Mouse (Mus musculus) neural tube, embryonic 11.5 days (tissue): ENCODE measurements around the gene AW551984. TPM values are rescaled to one million over a fixed set of nuclear protein-coding genes. Genes with fewer than 3 reads are reported as not detected.

ENCODE experiments used
- ATAC-seq: fragments of 200-750 bp; cut with Nextera tagmentation; 2 replicates; pipeline ENCODE4 v1.8.0; 2017; ENCODE audit warnings: moderate number of reproducible peaks, mild to moderate bottlenecking, moderate TSS enrichment, moderate library complexity; ENCODE audit not compliant: insufficient read depth, low FRiP score, low TSS enrichment
- DNase-seq: peaks from one replicate; pipeline ENCODE4 v3.0.0-alpha.2; 2015; ENCODE audit warnings: low spot score
- H3K27ac ChIP-seq: fragments of 300-500 bp; sonication (generic); 2 replicates; pipeline ENCODE4 v1.5.1; 2014; ENCODE audit warnings: low read depth, mild to moderate bottlenecking, low read length
- H3K27me3 ChIP-seq: fragments of 300-500 bp; sonication (generic); 2 replicates; pipeline ENCODE4 v1.6.1; 2014; ENCODE audit warnings: mild to moderate bottlenecking, low read length, mixed read lengths; ENCODE audit not compliant: control insufficient read depth, insufficient read depth
- H3K36me3 ChIP-seq: fragments of 300-500 bp; sonication (generic); 2 replicates; pipeline ENCODE4 v1.6.1; 2014; ENCODE audit warnings: mild to moderate bottlenecking, low read length, moderate library complexity, mixed read lengths; ENCODE audit not compliant: control insufficient read depth, insufficient read depth
- H3K4me1 ChIP-seq: fragments of 300-500 bp; sonication (generic); 2 replicates; pipeline ENCODE4 v1.6.1; 2014; ENCODE audit warnings: low read length, mixed read lengths; ENCODE audit not compliant: control insufficient read depth, insufficient read depth
- H3K4me2 ChIP-seq: fragments of 300-500 bp; sonication (generic); 2 replicates; pipeline ENCODE4 v1.6.1; 2014; ENCODE audit warnings: low read depth, mild to moderate bottlenecking, moderate library complexity
- H3K4me3 ChIP-seq: fragments of 300-500 bp; sonication (generic); 2 replicates; pipeline ENCODE4 v1.5.1; 2014; ENCODE audit warnings: low read depth, low read length
- H3K9ac ChIP-seq: fragments of 300-500 bp; sonication (generic); 2 replicates; pipeline ENCODE4 v1.6.1; 2014; ENCODE audit warnings: mild to moderate bottlenecking, low read length
- H3K9me3 ChIP-seq: fragments of 300-500 bp; sonication (generic); 2 replicates; pipeline ENCODE4 v1.6.1; 2016; ENCODE audit warnings: low read length; ENCODE audit not compliant: control insufficient read depth
- WGBS: fragments of 180-500 bp; shearing (Covaris S2); extraction: QIAGEN DNeasy Blood & Tissue Kit; methylation state at CpG from one replicate; pipeline ENCODE4 v1.1.7; 2014; 5-methylcytosine and 5-hydroxymethylcytosine counted together
- polyA plus RNA-seq: library from polyadenylated mRNA; unstranded; fragments of >200 nt; fragmentation: Nextera tagmentation; extraction: Ambion mirVana; gene quantifications from 2 replicates; pipeline ENCODE4 v1.2.1, GENCODE M21; 2014

The AW551984 gene
- polyA plus RNA-seq, 1 experiment from 2014 or later: 19.5 TPM

- no peak for ATAC-seq
- Histone ChIP-seq H3K9ac (no peak within 1 kb of the TSS), H3K4me3 (no peak within 1 kb of the TSS), H3K4me1 (no peaks in the 10 kb centered on the region), H3K4me2 (no peak within 1 kb of the TSS), H3K9me3 (no peaks in the 10 kb centered on the region), H3K27ac (no peak within 1 kb of the TSS), H3K36me3 (no peaks in the 10 kb centered on the region), H3K27me3 (no peaks in the 10 kb centered on the region)
- 73% methylated on average over 3 of the region's 3 CpGs for WGBS
- DNase-seq: no peak
These were observed 6.2 kb upstream of the AW551984 start, which contains the start of gene Olfr148 for GRCm38 (mm10) chr9:39610355-39610754. Gene Olfr148, plus strand, starts transcription at chr9:39610655.

GRCm38 (mm10) chr9:39608497-39608896 is 4.3 kb upstream of the AW551984 start:
- Histone ChIP-seq H3K27me3 (no peaks in the 10 kb centered on the region), H3K4me1 (no peaks in the 10 kb centered on the region), H3K4me3 (no peak overlapping the region), H3K9me3 (no peaks in the 10 kb centered on the region), H3K9ac (no peak overlapping the region), H3K36me3 (no peaks in the 10 kb centered on the region), H3K4me2 (no peak overlapping the region), H3K27ac (no peak overlapping the region)
- no peak for DNase-seq
- no peak for ATAC-seq

- WGBS: 0% methylated on average over 9 of the region's 9 CpGs
- ATAC-seq (peak; percentile 82), DNase-seq (peak; percentile 51)
- Histone ChIP-seq H3K9ac (no peak overlapping the region), H3K27me3 (no peaks in the 10 kb centered on the region), H3K9me3 (no peaks in the 10 kb centered on the region), H3K36me3 (no peaks in the 10 kb centered on the region), H3K4me2 (peak overlapping the region; percentile 37), H3K27ac (no peak overlapping the region), H3K4me1 (no peaks in the 10 kb centered on the region), H3K4me3 (peak overlapping the region; percentile 33)
These were observed 814 bp downstream of the AW551984 start for GRCm38 (mm10) chr9:39603333-39603845.

GRCm38 (mm10) chr9:39602536-39603332 is 1.5 kb downstream of the AW551984 start:
- Histone ChIP-seq H3K27ac (no peak overlapping the region), H3K4me2 (peak overlapping the region; percentile 37), H3K9me3 (no peaks in the 10 kb centered on the region), H3K36me3 (no peaks in the 10 kb centered on the region), H3K4me1 (no peaks in the 10 kb centered on the region), H3K9ac (no peak overlapping the region), H3K27me3 (no peaks in the 10 kb centered on the region), H3K4me3 (peak overlapping the region; percentile 33)
- DNase-seq (peak; percentile 67), ATAC-seq (peak; percentile 82)
- WGBS: under 1% methylated on average over 19 of the region's 19 CpGs

GRCm38 (mm10) chr9:39577050-39577449 is 27.2 kb downstream of the AW551984 start:
- Histone ChIP-seq H3K36me3 (no peaks in the 10 kb centered on the region), H3K4me3 (no peak overlapping the region), H3K27me3 (no peaks in the 10 kb centered on the region), H3K4me1 (no peaks in the 10 kb centered on the region), H3K9ac (no peak overlapping the region), H3K9me3 (no peaks in the 10 kb centered on the region), H3K27ac (no peak overlapping the region), H3K4me2 (no peak overlapping the region)
- DNase-seq (no peak), ATAC-seq (no peak)
- 89% methylated on average over 5 of the region's 5 CpGs for WGBS

GRCm38 (mm10) chr9:39575469-39575868 is 28.7 kb downstream of the AW551984 start, which contains the start of gene Olfr959:
Gene Olfr959, minus strand, starts transcription at chr9:39575569.
- H3K4me2 ChIP-seq: no peak within 1 kb of the TSS
- WGBS: 82% methylated on average over 3 of the region's 3 CpGs
- no peak for DNase-seq
- H3K27ac ChIP-seq: no peak within 1 kb of the TSS
- H3K4me1 ChIP-seq: no peaks in the 10 kb centered on the region
- no peaks in the 10 kb centered on the region for H3K36me3 ChIP-seq
- no peaks in the 10 kb centered on the region for H3K27me3 ChIP-seq
- H3K4me3 ChIP-seq: no peak within 1 kb of the TSS
- no peak for ATAC-seq
- H3K9me3 ChIP-seq: no peaks in the 10 kb centered on the region
- no peak within 1 kb of the TSS for H3K9ac ChIP-seq

GRCm38 (mm10) chr9:39558349-39558647 is 45.9 kb downstream of the AW551984 start:
- H3K4me2 ChIP-seq: no peak overlapping the region
- no peaks in the 10 kb centered on the region for H3K27me3 ChIP-seq
- H3K9ac ChIP-seq: no peak overlapping the region
- H3K36me3 ChIP-seq: no peaks in the 10 kb centered on the region
- no peaks in the 10 kb centered on the region for H3K4me1 ChIP-seq
- H3K4me3 ChIP-seq: no peak overlapping the region
- no peaks in the 10 kb centered on the region for H3K9me3 ChIP-seq
- ATAC-seq (no peak), DNase-seq (no peak)
- no peak overlapping the region for H3K27ac ChIP-seq

GRCm38 (mm10) chr9:39557529-39558348 is 46.5 kb downstream of the AW551984 start:
- Histone ChIP-seq H3K27me3 (no peaks in the 10 kb centered on the region), H3K36me3 (no peaks in the 10 kb centered on the region), H3K4me1 (no peaks in the 10 kb centered on the region), H3K27ac (no peak overlapping the region), H3K9me3 (no peaks in the 10 kb centered on the region), H3K9ac (no peak overlapping the region), H3K4me2 (0 out of 2 replicates have a peak overlapping the region, but pooled peaks have one; percentile 7), H3K4me3 (no peak overlapping the region)
- WGBS: 53% methylated on average over 3 of the region's 3 CpGs
- peak; percentile 32 for DNase-seq
- ATAC-seq: peak; percentile 77
